Mouse (Mus musculus): ENCODE data around the gene Tecta.

Tecta gene

DNA sequence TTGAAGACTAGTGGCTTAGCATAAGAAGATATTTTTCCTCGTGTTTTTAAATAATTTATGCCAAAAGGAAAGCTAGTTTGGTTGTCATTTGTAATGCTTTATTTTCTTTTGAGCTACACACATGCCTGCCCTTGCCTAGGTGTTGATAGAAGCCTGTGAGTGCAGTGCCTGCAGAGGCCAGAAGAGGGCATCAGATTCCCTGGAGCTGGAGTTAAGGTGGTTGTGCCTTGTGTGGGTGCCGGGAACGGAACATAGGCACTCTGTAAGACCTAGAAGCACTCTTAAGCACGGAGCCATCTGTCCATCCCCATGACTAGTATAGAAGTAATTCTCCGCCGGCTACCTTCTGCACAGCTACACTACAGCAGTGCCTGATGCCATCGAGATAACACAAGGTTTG is 79.1 kb downstream of the Tecta start:
- no peak for DNase-seq (ENCODE audit: low spot score in 2 of 2)

DNA sequence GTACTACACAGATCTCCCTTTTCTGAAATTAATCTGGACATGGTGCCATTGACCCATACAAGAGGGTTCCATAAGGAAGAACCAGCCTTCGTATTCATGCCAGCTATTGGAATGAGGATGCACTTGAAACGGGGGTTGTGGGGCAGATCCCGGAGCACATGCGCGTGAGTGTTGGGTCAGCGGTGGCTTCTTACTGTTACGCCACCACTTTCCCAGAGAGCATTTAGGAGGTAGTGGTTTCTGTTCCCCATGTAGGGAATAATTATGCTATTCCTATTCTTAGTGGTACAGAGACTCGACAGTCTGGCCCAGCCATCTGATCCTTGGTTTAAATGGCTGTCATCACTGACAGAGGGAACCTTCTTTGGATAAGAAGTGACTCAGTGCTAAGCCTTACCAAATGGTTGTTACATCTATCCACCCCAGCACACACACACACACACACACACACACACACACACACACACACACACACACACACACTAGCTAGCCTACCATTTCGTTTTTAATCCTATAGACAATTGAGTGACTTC is 81.2 kb downstream of the Tecta start:
- DNase-seq (ENCODE audit: low spot score in 2 of 2): no peak

DNA sequence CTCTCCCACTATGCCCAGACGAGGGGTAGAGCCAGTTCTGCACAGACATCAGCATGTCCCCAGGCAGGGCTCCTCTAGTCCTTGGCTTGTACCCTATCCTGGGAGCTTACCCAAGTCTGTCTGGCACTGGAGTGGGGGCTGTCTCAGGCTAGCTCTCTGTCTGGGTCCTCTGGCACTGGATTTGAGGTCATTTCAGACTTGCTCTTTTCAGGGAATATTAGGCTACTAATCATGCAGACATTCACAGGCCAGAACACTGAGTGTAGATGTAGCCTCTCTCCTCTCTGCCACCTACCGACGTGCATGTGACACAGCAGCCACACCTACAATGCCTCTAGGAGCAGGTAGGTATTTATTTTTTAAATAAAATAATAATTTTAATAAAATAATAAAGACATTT is 82.4 kb downstream of the Tecta start:
- no peak for DNase-seq (ENCODE audit: low spot score in 2 of 2)

DNA sequence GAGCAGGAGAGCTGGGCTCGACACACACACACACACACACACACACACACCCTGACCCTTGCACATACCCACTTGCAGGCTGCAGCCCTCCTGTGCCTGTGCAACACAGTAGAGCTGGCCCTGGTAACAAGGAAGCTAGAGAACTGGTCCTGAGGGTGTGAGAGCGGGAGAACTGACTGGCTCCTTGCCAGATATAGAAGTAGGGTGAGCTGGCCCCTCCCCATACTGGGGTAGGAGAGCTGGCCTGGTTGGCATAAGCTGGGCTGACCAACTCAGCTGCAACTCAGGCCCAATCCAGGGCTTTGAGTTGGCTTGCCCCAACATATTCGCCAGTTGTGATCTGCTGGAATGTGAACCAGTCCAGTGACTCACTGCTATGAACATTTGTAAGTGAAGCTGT is 83.9 kb downstream of the Tecta start:
- DNase-seq (ENCODE audit: low spot score in 2 of 2): no peak

DNA sequence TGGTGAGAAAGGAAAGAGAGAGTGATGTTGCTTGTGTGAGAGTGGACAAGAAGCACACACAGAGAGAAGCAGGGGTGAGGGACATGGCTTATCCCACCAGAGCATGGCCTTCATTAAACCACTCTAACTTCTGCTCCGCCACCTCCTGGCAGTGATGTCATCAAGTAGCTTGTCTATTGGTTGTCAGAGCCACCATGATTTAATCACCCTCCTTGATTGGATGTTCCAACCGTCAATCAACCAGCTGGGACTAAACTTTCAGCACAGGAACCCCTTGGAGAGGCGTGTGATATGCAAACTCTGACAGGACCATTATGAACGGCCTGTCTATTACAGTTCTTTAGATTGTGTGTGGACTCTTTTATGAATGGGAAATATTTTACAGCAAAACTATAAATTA is 84.8 kb downstream of the Tecta start:
- no peak for DNase-seq (ENCODE audit: low spot score in 2 of 2)

DNA sequence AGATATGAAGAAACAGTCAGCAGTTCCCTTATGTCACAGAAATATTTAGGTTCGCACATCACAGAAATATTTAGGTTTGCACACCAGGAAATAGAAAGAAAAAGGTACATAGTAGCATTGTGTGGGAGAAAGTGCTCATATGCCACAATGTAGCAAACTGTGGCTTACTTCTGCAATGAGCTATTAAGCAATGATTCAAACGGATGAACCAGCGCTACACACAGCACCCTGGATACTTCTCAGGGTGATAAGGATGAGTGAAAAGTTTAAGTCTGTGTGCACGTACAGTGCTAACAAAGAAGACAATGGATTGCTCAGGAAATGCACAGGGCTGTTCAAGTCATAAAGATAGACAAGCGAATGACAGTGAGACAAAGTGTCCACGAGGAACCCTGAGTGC is 85.3 kb downstream of the Tecta start:
- DNase-seq (ENCODE audit: low spot score in 2 of 2): no peak

DNA sequence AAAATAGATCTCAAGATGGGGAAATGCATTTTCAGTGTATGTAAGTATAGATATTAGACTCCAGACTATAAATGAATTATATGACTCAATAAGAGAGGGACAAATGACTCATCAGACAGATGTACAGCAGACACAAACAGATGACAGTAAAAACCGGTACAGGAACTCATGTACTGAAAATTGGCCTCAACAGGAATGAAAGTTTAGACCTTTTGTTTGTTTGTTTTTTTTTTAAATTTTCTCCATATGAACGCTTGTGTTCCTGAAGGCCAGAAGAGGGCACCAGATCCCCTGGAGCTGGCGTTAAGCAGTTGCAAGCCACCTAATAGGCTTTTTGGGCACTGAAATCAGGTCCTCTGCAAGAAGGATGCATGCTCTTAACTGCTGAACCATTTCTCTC is 85.9 kb downstream of the Tecta start:
- no peak for DNase-seq (ENCODE audit: low spot score in 2 of 2)

DNA sequence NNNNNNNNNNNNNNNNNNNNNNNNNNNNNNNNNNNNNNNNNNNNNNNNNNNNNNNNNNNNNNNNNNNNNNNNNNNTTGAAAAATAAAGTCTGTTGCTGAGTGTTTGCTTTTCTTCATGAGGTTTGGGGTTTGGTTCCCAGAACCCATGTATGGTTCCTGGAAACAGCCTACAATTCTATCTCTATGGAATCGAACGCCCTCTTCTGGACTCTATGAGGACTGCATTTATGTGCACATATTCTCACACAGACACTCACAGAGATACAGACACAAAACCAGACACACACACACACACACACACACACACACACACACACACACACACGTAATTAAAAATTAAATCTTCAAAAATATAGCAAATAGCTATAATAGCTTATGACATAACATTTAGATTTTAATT is 88.4 kb downstream of the Tecta start:
- DNase-seq (ENCODE audit: low spot score in 2 of 2): no peak

DNA sequence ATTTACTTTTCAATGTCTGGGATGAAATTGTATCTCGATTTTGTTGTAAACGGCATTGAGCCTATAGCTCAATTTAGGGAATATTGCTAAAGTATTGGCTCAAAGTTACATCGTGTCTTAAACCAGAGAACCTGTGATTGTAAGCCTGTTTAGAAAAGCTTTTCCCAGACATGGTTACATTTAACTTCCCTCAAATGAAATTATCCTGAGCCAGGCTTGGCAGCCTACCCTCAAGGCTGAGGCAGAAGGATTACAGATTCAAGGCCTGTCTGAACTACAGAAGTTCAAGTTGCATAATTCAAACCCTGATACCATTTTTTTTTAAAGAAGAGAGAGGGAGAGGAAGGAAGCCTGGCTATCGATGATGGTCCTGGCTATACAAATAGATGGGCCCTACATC is 95.8 kb downstream of the Tecta start:
- no peak for DNase-seq (ENCODE audit: low spot score in 2 of 2)

DNA sequence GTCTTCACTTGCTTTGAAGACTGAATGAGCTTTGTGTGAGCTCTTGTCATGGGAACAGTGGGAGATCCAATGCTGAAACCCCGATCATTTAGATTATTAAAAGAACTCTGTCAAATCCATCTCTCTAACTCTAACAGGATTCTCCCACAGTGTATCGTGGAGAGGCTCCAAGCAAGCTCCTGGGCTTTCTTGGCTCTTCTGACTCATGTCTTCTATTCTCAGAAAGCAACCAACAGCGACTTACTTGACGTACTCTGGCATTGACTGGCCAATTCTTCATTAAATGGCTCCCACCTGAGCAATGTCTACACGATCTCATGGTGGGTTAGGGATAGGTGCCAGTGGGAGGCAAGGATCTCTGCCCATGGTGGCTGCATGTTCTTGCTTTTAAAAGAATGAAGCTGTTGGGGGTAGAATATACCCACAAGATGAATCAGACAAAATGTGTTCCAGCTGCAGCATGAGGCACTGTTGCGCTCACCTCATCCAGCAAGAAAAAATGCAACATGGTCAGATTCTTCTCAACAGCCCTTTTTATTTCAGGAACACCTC is 98.6 kb downstream of the Tecta start:
- no peak for DNase-seq (ENCODE audit: low spot score in 2 of 2)

DNA sequence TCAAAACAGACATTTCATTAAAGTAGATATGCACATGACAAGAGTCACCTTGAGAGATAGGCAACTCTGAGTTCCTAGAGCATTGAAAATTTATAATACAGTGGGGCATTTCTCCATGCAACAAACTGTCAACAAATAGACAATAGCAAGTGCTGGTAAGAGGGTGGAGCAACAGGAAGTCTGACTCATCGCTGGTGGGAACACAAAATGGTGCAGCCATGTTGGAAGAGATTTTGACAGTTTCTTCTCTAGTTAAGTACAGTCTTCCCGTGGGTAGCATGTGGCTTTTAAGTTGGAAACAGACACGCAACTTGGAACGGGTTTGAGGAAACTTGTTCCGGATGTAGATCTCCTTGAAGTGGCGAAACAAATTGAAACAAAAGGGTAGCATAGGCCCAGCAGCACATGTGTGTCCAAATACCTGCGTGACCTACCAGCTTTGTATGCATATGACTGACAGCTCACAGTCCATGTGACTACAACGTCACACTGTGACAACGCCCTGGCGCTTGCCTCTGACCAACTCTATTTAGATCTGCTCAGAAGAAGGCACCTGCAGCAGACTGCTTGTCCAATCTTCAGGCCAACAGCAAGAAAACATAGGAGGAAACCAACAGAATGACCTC is 103.3 kb downstream of the Tecta start:
- DNase-seq (ENCODE audit: low spot score in 2 of 2): no peak

DNA sequence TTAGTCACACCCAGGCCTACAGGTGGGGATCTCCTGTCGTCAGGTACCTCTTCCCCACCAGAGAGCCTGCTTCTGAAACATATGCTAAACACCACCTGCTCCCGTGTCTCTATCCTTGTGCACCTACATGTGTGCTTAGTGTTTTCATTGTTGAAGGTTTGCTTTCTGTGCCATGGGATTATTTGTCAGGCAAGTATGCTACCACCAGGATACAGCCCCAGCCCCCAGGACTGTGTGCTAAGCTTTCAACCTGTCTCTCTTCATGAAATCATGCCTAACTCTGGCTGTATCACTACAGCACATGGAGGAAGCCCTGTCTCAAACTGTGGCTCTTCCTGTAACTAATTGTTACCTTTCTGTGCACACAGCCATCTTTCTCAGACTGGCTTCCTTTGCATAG is 105.6 kb downstream of the Tecta start:
- no peak for DNase-seq (ENCODE audit: low spot score in 2 of 2)

DNA sequence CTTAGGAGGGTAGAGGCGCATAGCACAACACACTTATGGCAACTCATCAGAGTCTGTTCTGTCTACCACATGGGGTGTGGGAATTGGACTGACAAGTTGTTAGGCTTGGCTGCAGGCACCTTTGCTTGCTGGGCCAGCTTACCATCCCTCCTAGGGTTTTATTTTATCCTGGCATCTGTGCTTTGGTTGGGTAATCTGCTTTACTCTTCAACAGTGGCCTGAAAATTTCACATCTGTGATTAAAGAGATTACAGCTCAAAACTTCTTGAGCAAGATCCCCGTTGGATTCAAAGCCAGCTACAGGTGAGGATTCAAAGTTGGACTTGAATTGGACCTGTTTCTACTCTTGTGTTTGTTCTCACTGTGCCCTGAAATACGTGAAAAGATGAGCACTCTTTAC is 106.1 kb downstream of the Tecta start:
- no peak for DNase-seq (ENCODE audit: low spot score in 2 of 2)

DNA sequence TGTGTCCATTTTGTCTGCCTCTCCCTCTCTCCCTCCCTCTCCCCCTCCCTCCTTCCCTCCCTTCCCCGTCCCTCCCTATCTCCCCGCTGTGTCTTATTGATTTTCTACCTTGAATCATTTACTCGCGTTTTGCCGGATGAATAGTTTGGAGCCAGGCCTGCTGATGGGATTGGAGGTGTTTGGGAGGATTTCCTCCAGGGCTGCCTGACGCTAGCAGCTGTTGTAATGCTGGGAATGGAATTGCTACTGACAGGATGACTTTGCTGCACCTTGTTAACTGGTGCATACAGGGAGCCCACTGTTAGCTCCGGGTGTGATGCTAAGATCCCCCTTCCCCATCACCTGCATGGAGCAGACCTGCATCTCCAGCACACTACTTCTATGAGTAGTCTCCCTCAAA is 106.7 kb downstream of the Tecta start:
- no peak for DNase-seq (ENCODE audit: low spot score in 2 of 2)

DNA sequence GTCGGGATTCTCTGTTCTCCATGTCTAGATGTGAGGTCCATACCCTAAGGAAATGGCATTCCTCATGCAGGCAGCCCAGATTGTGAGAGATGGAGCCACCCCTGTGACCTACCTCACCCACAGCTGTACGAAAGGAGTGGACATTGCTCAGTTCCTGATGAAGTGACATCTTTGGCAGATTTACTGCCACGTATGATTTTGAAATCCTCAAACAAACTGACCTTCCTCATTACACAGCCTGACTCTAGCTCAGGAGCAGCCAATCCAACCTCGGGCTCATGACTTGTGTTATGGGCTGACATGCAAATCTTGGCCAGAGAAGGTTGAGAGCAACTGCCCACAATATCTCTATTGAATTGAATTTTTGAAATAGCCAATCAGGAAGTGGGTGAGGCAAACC is 120.1 kb downstream of the Tecta start:
- DNase-seq (ENCODE audit: low spot score in 2 of 2): no peak
